Mouse (Mus musculus) heart, adult 2 months (tissue): Measurements from ENCODE around the gene Samd4. TPM values are rescaled to one million over a fixed set of nuclear protein-coding genes. Genes with fewer than 3 reads are reported as not detected.
A peak's percentile ranks its signal among the peaks of the same experiment; 100 is the strongest.

Experiments
- DNase-seq, 2 experiments: peaks; one replicate each; pipeline ENCODE4 v3.0.0; 2021
- H3K27ac ChIP-seq: fragments of 200-600 bp; 2 replicates; pipeline ENCODE4 v1.8.1; 2022
- H3K27me3 ChIP-seq: fragments of 200-500 bp; 2 replicates; pipeline ENCODE4 v1.6.1; 2012; ENCODE audit warnings: mild to moderate bottlenecking, low read length, inconsistent platforms, mixed read lengths; ENCODE audit not compliant: control insufficient read depth, insufficient read depth
- H3K36me3 ChIP-seq: fragments of 200-500 bp; 2 replicates; pipeline ENCODE4 v1.6.1; 2012; ENCODE audit warnings: low read length, inconsistent platforms; ENCODE audit not compliant: control insufficient read depth, insufficient read depth
- H3K4me1 ChIP-seq: fragments of 200-500 bp; 2 replicates; pipeline ENCODE4 v1.6.1; 2011; ENCODE audit warnings: low read length; ENCODE audit not compliant: control insufficient read depth, insufficient read depth
- H3K4me3 ChIP-seq: fragments of 200-600 bp; 2 replicates; pipeline ENCODE4 v1.8.1; 2022
- H3K79me2 ChIP-seq: fragments of 200-500 bp; replicated peaks from 2 replicates; pipeline ENCODE4 v1.6.1; 2012; ENCODE audit warnings: mild to moderate bottlenecking, inconsistent platforms, low read length, moderate library complexity, mixed read lengths; ENCODE audit not compliant: control insufficient read depth, insufficient read depth
- H3K9ac ChIP-seq: fragments of 200-500 bp; 2 replicates; pipeline ENCODE4 v1.6.1; 2012; ENCODE audit warnings: low read depth, mild to moderate bottlenecking, control low read depth, inconsistent platforms, low read length, mixed read lengths
- CTCF ChIP-seq: fragments of 200-600 bp; IDR thresholded peaks from 2 replicates; pipeline ENCODE4 v1.8.1; 2022; ENCODE audit warnings: antibody characterized with exemption, mild to moderate bottlenecking, moderate library complexity
- EP300 ChIP-seq: fragments of 200-500 bp; IDR thresholded peaks from 2 replicates; pipeline ENCODE4 v1.6.1; 2011; ENCODE audit warnings: low read depth, low read length, control low read depth; ENCODE audit not compliant: insufficient read depth
- POLR2A ChIP-seq: fragments of 200-500 bp; IDR thresholded peaks from 2 replicates; pipeline ENCODE4 v1.6.1; 2011; ENCODE audit warnings: mild to moderate bottlenecking, low read depth, low read length, control low read depth; ENCODE audit not compliant: insufficient read depth
- WGBS: fragments of 180-500 bp; shearing (Covaris S2); methylation state at CpG from one replicate; pipeline ENCODE4 v1.1.7; 2018; 5-methylcytosine and 5-hydroxymethylcytosine counted together
- intact Hi-C: fragments of 180-260 bp; cut with DNase I; formaldehyde crosslinking; loops from one replicate; pipeline ENCODE4 v1.15.1; 2025
- polyA plus RNA-seq: library from polyadenylated mRNA; depleted of rRNA; stranded (reverse); fragments of >200 nt; gene quantifications from 2 replicates; pipeline ENCODE4 v1.2.3, GENCODE M21; 2012
- total RNA-seq, 2 experiments: library from RNA; stranded (reverse); gene quantifications; 2 replicates each; pipeline ENCODE4 v1.2.3; 2021

Samd4 gene
- total and polyA plus RNA-seq, 3 experiments = 23.8 to 62.3 (median 51.7) TPM

GRCm38 (mm10) chr14:46932708-46933107, 50.1 kb downstream of the Samd4 start:
- H3K27ac ChIP-seq = no peak overlapping the region
- peak in 1 of 2 experiments; percentile 23 for DNase-seq
- TF ChIP-seq POLR2A (no peak), EP300 (no peak), CTCF (no peak)
- H3K4me3 ChIP-seq = no peak overlapping the region
- H3K36me3 ChIP-seq = peaks cover 7% of the 10 kb centered on the region
- peaks cover 8% of the 10 kb centered on the region for H3K4me1 ChIP-seq
- no peaks in the 10 kb centered on the region for H3K27me3 ChIP-seq
- H3K79me2 ChIP-seq = peaks cover 1% of the 10 kb centered on the region; the same call in 1 of the 2 replicates
- intact Hi-C loops = no loop called here
- 27% methylated on average over 6 of the region's 6 CpGs for WGBS
- H3K9ac ChIP-seq = no peak overlapping the region

GRCm38 (mm10) chr14:46941077-46941476, 58.4 kb downstream of the Samd4 start:
- DNase-seq = no peak
- no peak overlapping the region; the same call in 1 of the 2 replicates for H3K27ac ChIP-seq
- H3K27me3 ChIP-seq = no peaks in the 10 kb centered on the region
- no peak overlapping the region for H3K4me3 ChIP-seq
- intact Hi-C loops = no loop called here
- TF ChIP-seq POLR2A (no peak), CTCF (no peak), EP300 (no peak)
- no peaks in the 10 kb centered on the region for H3K79me2 ChIP-seq
- H3K4me1 ChIP-seq = peaks cover 7% of the 10 kb centered on the region
- H3K36me3 ChIP-seq = 0 out of 2 replicates have a peak, but pooled peaks cover 2% of the 10 kb centered on the region
- H3K9ac ChIP-seq = no peak overlapping the region
- 41% methylated on average over 6 of the region's 6 CpGs for WGBS

GRCm38 (mm10) chr14:46941896-46942812, 59.5 kb downstream of the Samd4 start:
- Histone ChIP-seq H3K27me3 (no peaks in the 10 kb centered on the region), H3K4me1 (peaks cover 7% of the 10 kb centered on the region), H3K27ac (peak overlapping the region; percentile 85), H3K36me3 (0 out of 2 replicates have a peak, but pooled peaks cover 2% of the 10 kb centered on the region), H3K79me2 (no peaks in the 10 kb centered on the region), H3K4me3 (no peak overlapping the region), H3K9ac (peak overlapping the region; percentile 55)
- DNase-seq = peak; percentile 69 to 76
- peak; percentile 48 for TF ChIP-seq CTCF
- no peak for TF ChIP-seq EP300
- 35% methylated on average over 23 of the region's 23 CpGs for WGBS
- intact Hi-C loops = no loop called here

GRCm38 (mm10) chr14:46944411-46944810, 61.8 kb downstream of the Samd4 start:
- H3K27me3 ChIP-seq = no peaks in the 10 kb centered on the region
- H3K79me2 ChIP-seq = no peaks in the 10 kb centered on the region
- whole genome bisulfite sequencing = 76% methylated on average over 3 of the region's 3 CpGs
- H3K27ac ChIP-seq = no peak overlapping the region
- H3K36me3 ChIP-seq = 0 out of 2 replicates have a peak, but pooled peaks cover 2% of the 10 kb centered on the region
- H3K4me3 ChIP-seq = no peak overlapping the region
- no peak overlapping the region for H3K9ac ChIP-seq
- H3K4me1 ChIP-seq = peaks cover 7% of the 10 kb centered on the region
- TF ChIP-seq EP300 (no peak), CTCF (no peak), POLR2A (no peak)
- no peak for DNase-seq
- intact Hi-C loops = no loop called here

- H3K9ac ChIP-seq = no peak overlapping the region
- H3K4me3 ChIP-seq = no peak overlapping the region
- no peak for DNase-seq
- H3K4me1 ChIP-seq = peaks cover 13% of the 10 kb centered on the region
- WGBS = 64% methylated on average over 10 of the region's 10 CpGs
- H3K27ac ChIP-seq = no peak overlapping the region
- H3K79me2 ChIP-seq = no peaks in the 10 kb centered on the region
- intact Hi-C loops = loop anchor here (5.0 kb wide), 1 partner anchor 51 kb away; no protein-coding TSS in a partner anchor
- no peak for TF ChIP-seq POLR2A
- no peak for TF ChIP-seq EP300
- TF ChIP-seq CTCF = no peak
- 0 out of 2 replicates have a peak, but pooled peaks cover 2% of the 10 kb centered on the region for H3K36me3 ChIP-seq
- H3K27me3 ChIP-seq = no peaks in the 10 kb centered on the region
Measured at GRCm38 (mm10) chr14:46945903-46946490, 63.3 kb downstream of the Samd4 start.
